Mouse (Mus musculus) heart, adult 8-10 months (tissue): ENCODE results near the gene Gpnmb. TPM values are rescaled to one million over a fixed set of nuclear protein-coding genes. Genes with fewer than 3 reads are reported as not detected.

Experiments
- DNase-seq: peaks from one replicate; pipeline ENCODE4 v3.0.0; 2022; ENCODE audit warnings: low spot score
- total RNA-seq, 4 experiments: library from RNA; stranded (reverse); gene quantifications; 2 replicates each; pipeline ENCODE4 v1.2.4; 2022

Gpnmb gene
- total RNA-seq, 4 experiments from 2014 or later: 0.63 to 1.5 (median 1.1) TPM

DNA sequence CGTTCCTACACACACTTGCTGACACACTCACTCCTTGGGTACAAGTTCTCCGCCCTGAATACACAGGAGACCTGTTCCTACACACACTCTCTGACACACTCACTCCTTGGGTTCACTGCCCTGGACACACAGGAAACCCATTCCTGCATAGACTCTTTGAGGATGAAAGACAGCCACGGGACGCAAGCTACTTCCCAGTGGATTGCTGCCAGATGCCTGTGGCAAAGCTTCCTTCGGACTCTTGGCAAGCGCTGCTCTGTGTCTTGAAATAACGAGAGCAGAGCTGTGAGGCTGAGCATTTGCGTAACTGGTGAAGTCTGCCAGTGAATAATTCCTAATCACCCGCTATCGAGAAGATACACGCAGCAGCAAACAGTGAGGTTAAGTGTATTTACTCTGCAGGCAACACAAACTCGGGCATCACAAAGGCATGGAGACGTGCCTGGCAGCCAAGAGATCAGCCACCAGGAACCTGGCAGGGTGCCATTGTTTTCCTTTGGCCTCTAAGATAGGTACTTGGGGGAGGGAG, 60.7 kb downstream of the Gpnmb start:
- DNase-seq: peak; percentile 86

DNA sequence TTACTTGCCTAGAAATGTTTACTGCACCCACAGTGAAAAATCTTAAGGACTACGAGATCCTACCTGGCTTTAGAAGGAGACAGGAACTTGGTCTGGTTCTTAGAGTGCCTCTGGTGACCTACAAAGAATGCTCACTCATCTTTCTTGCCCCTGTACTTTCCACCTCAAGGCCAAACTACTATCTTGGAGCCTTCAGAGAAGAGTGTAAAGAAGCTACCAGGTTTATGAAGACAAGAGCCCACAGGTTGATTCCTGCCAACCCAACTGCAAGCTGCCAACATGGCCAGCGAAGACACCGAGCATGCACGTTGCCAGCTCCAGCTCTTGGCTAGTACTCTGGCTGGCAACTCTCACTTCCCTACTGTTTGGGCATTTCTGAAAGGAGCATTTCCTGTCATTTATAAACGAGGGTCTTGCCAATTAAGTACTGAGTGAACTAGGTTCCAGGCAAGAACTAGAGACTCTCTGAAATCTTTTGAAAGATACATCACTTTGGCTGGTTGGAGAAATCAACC, 61.3 kb downstream of the Gpnmb start:
- DNase-seq: peak; percentile 5

DNA sequence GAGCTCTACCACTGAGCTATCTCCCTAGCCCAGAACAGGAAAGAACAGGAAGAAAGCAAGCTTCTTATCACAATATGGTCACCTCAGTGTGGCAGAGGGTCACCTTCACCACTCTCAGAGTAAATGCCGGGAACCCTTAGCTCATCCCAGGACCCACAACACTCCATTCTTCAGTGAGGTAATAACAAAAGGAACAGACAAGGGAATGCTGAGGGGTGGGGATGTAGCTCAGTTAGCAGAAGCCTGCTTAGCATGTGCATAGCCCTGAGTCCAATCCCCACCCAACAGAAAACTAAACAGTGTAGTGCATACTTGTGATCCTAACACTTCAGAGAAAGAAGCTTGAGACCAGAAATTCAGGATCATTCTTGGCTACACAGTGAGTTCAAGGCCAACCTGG, 62.7 kb downstream of the Gpnmb start:
- no peak for DNase-seq

DNA sequence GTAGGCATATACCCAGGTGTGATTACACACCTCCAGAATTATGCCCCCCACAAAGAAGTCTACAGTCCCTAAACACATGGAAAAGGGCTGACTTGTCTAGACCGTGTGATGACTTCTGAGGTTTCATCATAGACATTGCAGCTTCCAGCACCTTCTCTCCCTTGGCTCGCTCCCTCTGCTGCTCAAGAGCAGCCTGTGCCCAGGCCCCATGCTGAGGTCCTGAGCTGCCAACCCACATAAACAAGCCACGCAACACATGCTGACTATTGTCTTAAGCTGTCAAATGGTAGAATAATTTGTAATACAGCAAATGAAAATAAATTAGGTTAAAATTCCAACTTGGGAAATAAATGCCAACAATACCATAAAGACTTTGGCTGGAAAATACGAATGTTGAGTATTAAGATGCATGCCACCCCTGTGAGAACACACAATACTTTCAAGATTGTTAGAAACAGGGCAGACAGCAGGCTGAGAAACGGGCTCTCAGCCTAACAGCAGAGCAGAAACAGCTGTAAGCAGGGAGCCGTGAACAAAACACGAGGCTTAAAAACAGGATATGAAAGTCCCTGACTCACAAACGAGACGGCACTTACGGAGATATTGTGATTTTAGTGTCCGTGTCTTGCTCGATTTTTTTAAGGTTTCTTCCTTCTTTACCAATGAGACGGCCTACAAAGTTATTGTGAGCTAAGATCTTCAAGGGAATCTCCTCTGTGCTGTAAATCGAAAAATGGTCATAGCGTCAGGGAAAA, 70.6 kb downstream of the Gpnmb start:
- no peak for DNase-seq

DNA sequence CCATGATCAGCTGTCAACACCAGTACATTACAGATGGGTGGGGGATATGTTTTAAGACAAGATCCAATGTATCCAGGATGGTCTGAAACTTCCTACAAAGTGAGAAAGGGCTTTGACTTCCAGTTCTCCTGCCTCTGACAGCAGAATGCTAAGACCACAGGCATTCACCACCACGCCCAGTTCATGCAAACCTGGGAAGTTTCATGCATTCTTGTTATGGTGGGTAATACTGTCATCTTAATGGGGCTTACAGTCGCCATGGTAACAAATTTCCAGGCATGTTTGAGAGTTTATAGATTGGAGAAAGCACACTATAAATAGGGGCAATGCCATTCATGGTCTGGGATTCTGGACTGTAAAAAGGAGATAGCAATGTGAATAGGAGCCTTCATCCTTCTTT, 72.8 kb downstream of the Gpnmb start:
- DNase-seq: no peak

DNA sequence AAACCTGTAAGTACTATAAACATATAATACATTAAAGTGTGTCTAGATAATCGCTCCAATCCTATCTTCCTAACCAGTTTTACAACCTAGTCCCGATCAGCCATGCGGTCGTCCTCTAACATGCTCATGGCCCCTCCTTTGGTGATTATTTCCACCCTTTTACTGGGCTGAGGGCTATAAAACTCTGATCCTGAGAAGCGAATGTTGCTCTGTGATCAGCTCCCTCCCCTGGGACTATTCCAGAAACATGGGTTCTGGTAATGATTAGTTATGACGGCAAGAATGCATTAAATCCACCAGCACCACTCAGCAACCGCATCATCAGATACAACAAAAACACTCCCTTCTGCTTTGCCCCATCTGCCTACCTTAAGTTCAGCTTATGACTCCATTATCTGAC, 77.5 kb downstream of the Gpnmb start:
- no peak for DNase-seq

DNA sequence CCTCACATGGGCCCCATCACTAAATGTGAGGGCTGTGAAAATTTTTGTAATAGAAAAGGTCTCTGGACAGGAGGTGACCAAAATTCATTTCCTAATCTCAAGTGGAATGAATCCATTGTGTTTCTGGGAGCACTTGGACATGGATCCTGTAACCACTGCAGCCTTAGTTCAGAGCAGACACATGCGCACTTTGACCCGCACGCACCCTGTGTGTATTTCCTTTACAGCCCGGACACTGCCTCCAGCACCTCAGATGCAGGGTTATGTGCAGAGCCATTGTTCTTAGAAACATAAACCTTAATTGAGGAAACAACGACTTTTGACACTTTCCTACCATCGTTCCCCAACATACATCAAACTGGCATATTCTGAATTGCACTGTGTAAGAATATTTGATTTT, 78.1 kb downstream of the Gpnmb start:
- DNase-seq: no peak

DNA sequence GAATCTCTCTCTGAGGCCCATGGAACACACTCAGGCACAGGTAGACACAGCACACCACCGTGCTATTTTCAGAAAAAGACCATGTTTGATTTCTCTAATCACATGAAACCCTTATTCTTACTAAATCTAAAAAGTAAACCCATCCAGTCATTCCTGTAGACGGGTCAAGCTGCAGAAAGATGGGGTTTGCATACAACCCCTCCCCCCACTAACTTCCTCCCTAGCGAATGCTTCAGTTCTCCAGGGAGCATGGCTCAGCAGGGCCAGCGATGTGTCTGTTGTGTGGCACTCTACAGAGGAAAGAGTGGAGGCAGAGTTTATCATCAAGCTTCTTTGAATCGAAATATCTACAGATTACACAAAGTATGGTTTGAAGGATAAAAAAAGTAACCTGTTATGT, 79.2 kb downstream of the Gpnmb start:
- no peak for DNase-seq

DNA sequence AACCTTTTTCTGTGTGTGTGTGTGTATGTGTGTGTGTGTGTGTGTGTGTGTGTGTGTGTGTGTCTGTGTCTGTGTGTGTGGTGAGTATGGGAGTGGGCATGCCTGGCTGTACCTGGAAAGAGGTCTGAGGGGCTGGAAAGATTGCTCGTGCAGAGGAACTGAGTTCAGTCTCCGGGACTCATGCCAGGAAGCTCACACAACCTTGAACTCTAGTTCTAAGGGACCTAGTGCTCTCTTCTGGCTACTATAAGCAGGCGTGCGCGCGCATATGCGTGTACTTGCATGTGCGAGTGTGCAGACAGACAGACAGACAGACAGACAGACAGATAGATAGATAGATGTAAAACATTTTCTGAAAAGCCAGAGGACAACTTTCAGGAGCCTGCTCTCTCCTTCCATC, 79.9 kb downstream of the Gpnmb start:
- no peak for DNase-seq

DNA sequence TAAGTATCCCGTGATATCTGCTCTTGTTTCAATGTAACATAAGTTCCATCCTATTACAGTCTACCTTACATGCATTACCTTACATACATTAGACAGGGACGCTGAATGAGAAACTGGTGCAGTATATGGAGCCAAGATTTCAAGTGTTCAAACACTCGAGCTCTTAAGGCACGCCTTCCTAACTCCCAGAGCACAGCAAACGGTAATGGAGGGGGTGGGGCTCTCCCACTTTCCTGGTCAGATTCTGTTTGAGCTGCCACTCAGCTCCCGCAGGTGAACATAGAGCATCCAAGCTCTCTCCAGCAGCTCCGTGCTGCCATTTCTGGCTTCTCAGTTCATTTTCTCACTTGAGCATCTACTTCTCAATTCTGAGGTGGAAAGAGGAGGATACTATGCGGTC, 82.1 kb downstream of the Gpnmb start:
- DNase-seq: no peak

DNA sequence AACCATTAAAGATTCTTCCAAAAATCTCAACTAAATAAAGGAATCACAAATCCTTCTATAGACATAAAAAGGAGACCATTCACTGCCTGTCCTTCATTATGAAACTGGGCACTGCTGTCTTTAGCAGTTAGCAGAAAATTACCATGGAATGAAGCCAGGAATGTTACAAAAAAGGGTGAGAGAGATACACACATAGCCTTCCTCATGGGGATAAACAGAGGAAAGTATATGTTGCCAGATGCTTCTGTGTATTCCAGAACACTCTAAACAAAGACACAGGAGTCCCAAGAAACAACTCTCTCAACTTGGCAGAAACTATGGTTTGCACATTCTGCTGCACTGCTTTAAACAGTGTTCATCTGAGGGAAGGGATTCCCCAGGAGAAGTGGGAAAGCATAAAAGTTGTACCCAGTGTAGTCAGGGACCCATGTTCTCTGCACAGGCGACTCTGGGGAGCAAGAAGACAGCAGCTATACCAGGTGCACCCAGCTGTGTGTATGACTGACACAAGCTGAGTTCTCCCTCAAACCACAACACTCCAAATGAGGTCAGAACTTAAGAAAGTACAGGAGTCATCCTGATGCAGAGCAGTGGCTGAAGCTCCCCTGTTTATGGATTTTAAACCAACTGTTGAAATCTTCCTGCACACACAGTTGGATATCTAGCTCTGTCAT, 83.3 kb downstream of the Gpnmb start:
- no peak for DNase-seq

DNA sequence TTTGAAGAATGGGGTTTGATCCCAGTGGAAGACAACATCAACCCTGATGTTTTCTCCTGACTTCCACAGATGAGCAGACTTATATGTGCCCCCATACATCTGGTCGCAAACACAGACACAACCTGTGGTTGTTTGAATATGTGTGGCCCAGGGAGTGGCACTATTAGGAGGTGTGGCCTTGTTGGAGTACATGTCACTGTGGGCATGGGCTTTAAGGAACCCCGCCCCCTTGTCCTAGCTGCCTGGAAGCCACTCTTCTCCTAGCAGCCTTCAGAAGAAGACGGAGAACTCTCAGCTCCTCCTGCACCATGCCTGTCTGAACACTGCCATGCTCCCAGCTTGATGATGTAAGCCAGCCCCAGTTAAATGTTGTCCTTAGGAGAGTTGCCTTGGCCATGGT, 84.0 kb downstream of the Gpnmb start:
- no peak for DNase-seq

Other genes with a start within 250 kb of the Gpnmb start
- 10 to 100 TPM; 15.0 to 19.3 (median 17.1) TPM for gene Tmem176a, start 195.6 kb upstream of the Gpnmb start, total RNA-seq
- 10 to 100 TPM; 34.1 to 50.4 (median 41.2) TPM for gene Tmem176b, start 195.1 kb upstream of the Gpnmb start, total RNA-seq
- not detected for gene Aoc1, start 163.7 kb upstream of the Gpnmb start, total RNA-seq
- gene 1600015I10Rik, start 106.7 kb upstream of the Gpnmb start, total RNA-seq: not detected
- gene Doxl2, start 61.6 kb upstream of the Gpnmb start, total RNA-seq: not detected
- gene Svs1, start 49.7 kb upstream of the Gpnmb start, total RNA-seq: not detected
- gene Malsu1, start 37.2 kb downstream of the Gpnmb start, total RNA-seq: 10 to 100 TPM; 23.4 to 39.8 (median 36.9) TPM
- not detected for gene Igf2bp3, start 178.4 kb downstream of the Gpnmb start, total RNA-seq
- gene Tra2a, start 227.5 kb downstream of the Gpnmb start, total RNA-seq: 10 to 100 TPM; 20.0 to 27.3 (median 24.3) TPM